12 mouse cellular contexts compared by ENCODE assay signal in the genomic region with DNA sequence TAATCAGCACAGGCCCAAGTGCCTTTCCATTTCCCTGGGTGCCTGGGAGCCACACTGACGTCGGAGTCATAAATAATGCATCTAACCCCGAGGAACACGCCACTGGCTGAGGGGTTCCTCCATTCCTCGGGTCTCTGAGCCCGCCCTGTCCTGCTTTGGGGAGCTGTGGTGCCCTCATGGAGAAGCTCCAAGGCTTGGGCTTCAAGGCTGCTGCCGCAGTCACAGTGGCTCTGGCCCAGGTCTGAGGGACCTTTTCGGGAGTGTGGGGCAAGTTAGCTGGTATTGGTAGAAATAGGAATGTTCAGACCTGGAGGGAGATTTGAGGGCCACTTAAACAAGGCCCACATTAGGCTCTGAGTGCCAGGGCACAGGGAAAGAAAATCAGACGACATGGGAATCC. TPM values are rescaled to one million over a fixed set of nuclear protein-coding genes. Genes with fewer than 3 reads are reported as not detected.
DNase-seq lines count a peak whose midpoint lies in the region.
"Had no signal": no experiment of that assay in that cellular context is flagged by ENCODE, and none has a peak within 500 bp of the region (broad histone marks: within the 10 kb centered on the region; RNA-seq: fewer than 3 reads in every experiment).

No protein-coding gene starts in this region.

- DNase-seq in testis, postnatal 10 days (ENCODE audit: low spot score) = peak; percentile 46
- DNase-seq in testis, postnatal 14 days (ENCODE audit: low spot score) = no peak
- peak; percentile 33 for DNase-seq in R1 (ENCODE audit: low read depth, low spot score)
- DNase-seq in adrenal gland, postnatal 14 days = peak; percentile 61
- DNase-seq in right cerebral cortex, postnatal 36 days (ENCODE audit: low spot score in 2 of 2) = no peak
- no peak for DNase-seq in layer of hippocampus, adult 9-11 months
- no peak for DNase-seq in layer of hippocampus, adult 18-20 months (ENCODE audit: low spot score in 2 of 2)
- DNase-seq: cerebellum, adult 18-20 months; cerebellum, postnatal 10 days; gastrocnemius, postnatal 36 days; heart, adult 11 months; heart, postnatal 36 days had no signal

RNA-seq across cellular contexts. Expression of gene Mta3, which starts 12.0 kb away (rescaled TPM):
- 66.1 and 66.8 TPM in 2 replicates for total RNA-seq in adrenal gland, postnatal 14 days (2021)
- total RNA-seq in layer of hippocampus, adult 18-20 months (2021) = 100 to 1,000 TPM in 1 of 2 experiments, 10 to 100 TPM in 1; 98.9 to 103 TPM

Comparison
In these comparisons a context has a peak if more than half of its experiments do, and no peak if none do; other contexts are left out.
1. DNase-seq: peak in testis, postnatal 10 days (single experiment), R1 (single experiment) and adrenal gland, postnatal 14 days (single experiment); none in testis, postnatal 14 days (single experiment), right cerebral cortex, postnatal 36 days (0 of 2), layer of hippocampus, adult 9-11 months (single experiment) and layer of hippocampus, adult 18-20 months (0 of 2).